Mouse (Mus musculus) spleen, postnatal 36 days (tissue): ENCODE measurements around the gene Epn1.
A peak's percentile ranks its signal among the peaks of the same experiment; 100 is the strongest.
"Not testable (repeated sequence)": the region's sequence is repeated elsewhere in the genome, so short reads cannot be mapped to it uniquely, and the experiment has no call there.

Experiments used
- DNase-seq, 2 experiments: peaks; one replicate each; pipeline ENCODE4 v3.0.0; 2022; ENCODE audit warnings: low spot score in 2 of 2, mixed read lengths in 1 of 2

Epn1 gene

GRCm38 (mm10) chr7:5058631-5059030 is 21.4 kb upstream of the Epn1 start:
- DNase-seq, result no peak

DNA sequence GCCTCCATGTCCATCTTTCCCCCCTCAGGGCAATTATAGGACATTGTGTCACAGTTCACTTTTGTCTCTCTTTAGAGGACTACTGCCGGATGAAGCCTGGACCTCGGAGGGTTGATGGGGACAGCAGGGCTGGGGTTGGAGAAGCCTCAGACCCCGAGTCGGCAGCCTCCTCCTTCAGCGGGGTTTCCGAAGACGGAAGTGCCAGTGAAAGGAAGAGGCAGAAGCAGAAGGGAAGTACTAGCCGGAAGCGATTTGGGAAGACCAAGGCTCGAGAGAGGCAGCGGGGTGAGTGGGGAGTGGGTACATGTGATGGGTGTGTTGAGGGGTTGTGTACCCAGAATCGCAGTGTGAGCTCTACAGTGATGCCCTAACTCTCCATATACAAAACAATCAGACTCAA is 20.6 kb upstream of the Epn1 start:
- no peak for DNase-seq

- peak; percentile 66 to 81 for DNase-seq
These were observed 19.8 kb upstream of the Epn1 start for GRCm38 (mm10) chr7:5060239-5060731.

DNA sequence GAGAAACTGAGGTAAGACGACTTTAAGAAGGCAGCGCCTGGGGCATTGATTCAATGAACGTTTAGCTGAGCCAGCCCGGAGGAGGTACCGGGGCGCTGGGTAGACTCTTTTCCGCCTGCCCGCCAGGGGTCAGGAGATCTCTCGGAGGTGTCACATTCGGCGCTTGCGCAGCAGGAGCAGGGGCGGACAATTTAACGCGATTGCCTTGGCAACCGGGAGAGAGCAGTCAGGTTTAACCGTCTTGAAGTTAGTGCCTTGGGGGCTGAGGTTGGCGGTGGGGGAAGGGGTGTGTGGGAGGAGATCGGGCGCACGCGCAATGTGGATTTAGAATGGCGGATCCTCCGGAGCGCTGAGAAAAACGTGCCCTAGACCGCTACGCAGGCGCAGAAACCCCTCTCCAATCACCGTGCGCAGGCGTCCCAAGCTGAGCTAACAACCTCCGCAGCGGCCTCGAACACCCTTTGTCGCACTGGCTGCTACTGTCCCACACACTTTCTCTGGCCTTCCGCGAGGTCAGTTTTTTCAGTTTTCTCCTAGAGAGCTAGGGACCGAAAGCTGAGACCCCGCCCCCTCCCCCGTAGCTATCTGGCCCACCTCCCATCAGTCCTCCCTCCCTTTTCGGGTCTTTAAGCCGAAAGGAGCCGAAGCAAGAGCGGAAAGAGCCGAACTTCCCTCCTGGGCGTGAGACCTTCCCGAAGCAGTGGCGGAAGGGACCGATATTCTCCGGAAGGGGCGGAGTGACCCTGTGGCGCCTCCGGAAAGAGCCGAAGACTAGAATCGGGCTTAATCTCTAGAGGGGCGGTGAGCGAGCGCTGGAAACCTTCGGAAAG is 18.9 kb upstream of the Epn1 start:
- peak; percentile 96 to 98 for DNase-seq

- peak; percentile 93 to 94 for DNase-seq
These were observed 18.2 kb upstream of the Epn1 start, which contains the start of gene U2af2 for GRCm38 (mm10) chr7:5061774-5062359. Gene U2af2, plus strand, starts transcription at chr7:5062143.

DNA sequence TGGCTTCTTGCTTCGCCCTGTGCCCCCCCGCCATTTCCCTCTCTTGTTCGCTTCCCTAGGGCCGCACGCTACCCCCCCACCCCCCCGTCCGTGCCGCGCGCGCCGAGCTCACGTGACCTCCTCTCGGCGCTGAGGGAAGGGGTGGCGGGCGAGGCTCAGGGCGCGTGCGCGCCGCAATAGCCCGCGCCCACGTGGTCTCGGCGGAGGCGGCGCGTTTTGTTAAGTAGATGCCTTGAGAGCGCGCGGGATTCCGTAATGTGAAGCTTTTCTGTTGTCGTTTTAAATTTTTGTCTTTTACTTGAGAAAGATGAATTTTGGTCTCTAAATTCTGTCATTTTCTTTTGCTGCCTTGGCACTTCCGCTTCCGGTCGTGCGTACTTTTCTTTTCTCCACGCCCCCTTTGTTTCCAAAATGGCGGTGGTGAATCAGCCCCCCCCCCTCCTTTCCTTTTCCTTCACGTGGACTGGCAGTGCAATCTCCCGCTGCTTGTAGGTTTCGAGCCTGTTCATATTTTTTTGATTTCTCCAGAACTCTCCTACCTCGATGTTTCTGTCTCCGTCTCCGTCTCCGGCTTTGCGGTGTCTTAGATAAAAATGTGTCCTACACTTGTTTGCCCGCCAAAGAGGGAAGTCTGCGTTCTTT is 17.6 kb upstream of the Epn1 start:
- DNase-seq, result peak in 1 of 2 experiments; percentile 72

- DNase-seq, result no peak
These were observed 15.1 kb upstream of the Epn1 start for GRCm38 (mm10) chr7:5064886-5065285.

- no peak for DNase-seq
These were observed 6.4 kb upstream of the Epn1 start for GRCm38 (mm10) chr7:5073586-5073985.

DNA sequence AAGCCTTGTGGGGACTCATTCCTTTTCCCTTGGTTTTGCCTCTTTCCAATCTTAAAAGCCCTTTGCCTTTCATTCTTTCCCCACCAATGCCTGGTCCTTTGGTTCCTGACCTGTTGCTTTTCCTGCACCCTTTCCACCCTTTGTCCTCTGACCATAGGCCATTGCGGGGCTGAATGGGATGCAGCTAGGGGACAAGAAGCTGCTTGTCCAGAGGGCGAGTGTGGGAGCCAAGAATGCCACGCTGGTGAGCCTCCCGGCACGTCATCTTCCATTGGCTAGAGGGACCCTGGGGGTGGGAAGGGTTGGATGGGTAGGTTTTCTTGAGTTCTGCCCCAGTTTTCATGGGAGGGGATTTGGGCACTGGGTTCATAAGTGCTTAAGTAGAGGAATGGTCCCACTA is 5.1 kb upstream of the Epn1 start:
- DNase-seq, result no peak

- DNase-seq, result no peak
These were observed 3.1 kb upstream of the Epn1 start for GRCm38 (mm10) chr7:5076931-5077330.

DNA sequence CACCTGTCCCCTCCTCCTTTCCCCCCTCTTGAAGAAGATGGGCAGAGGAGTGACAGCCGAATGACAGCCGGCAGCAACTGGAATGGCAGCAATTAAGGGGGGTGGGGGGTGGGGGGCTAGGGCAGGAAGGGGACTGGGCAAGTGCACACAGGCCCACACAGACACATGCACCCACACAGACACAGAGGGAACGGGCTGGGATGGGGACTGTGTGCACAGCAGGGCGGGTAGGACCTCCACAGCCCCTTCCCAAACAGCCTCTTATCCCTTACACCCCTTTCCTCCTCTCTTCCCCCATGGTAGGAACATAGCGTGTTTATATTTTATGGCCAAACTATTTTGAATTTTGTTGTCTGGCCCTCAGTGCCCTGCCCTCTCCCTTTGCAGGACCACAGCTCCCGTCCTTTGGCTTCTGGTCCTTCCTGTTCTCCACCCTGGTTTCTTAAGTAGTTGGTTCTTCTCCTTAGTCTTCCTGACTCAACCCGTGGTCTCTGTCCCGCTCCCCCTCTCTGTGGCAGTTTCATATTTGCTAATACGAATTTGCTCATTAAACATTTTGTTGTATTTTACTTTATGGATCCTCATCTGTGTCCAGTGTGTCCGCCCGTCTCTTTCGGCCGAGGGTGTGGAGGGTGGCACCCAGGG is 548 bp upstream of the Epn1 start:
- DNase-seq, result not testable (repeated sequence)

DNA sequence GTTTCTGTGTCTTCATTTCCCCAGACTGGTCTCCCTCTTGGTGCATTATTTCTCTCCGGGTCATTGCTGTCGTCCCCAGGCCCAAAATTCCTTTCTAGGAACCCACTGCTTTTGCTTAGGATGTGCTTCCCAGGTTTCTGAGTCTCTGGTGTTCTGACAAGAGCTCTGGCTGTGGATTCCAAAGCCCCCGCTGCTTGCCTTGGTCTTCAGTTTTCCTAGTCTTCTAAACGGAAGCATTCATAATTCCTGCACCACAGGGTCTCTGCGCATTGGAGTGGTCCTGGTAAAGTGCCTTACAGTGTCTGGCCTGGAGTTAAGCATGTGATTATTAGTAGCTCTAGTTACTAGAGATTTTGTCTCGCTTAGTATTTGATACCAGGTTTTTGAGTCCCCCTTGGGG is 780 bp downstream of the Epn1 start:
- DNase-seq, result no peak

- DNase-seq, result peak in 1 of 2 experiments; percentile 46
These were observed 1.2 kb downstream of the Epn1 start for GRCm38 (mm10) chr7:5081241-5081640.

DNA sequence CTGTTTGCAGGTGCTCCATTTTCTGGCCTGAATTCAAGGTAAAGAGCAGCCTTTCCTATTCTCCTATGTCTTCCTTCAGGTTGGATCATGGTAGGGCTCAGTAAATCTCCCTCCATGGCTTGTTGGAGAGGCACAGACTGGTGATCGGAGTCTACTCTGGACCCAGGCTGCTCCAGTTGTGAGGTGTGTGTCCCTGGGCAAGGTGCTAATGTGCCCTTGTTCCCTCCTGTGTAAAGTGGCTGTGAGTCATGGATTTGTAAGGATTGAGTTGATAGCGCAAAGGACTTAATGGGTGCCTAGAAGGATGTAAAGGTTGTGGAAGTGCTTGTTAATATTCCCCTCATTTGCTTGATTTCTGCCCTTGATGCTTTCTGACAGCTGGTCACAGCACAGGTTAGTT is 1.9 kb downstream of the Epn1 start:
- DNase-seq, result no peak

GRCm38 (mm10) chr7:5083325-5084105 is 3.5 kb downstream of the Epn1 start:
- peak; percentile 81 to 82 for DNase-seq

GRCm38 (mm10) chr7:5085512-5085911 is 5.5 kb downstream of the Epn1 start:
- DNase-seq, result no peak

GRCm38 (mm10) chr7:5086921-5087440 is 6.9 kb downstream of the Epn1 start:
- DNase-seq, result no peak

- no peak for DNase-seq
These were observed 7.9 kb downstream of the Epn1 start for GRCm38 (mm10) chr7:5087886-5088285.

DNA sequence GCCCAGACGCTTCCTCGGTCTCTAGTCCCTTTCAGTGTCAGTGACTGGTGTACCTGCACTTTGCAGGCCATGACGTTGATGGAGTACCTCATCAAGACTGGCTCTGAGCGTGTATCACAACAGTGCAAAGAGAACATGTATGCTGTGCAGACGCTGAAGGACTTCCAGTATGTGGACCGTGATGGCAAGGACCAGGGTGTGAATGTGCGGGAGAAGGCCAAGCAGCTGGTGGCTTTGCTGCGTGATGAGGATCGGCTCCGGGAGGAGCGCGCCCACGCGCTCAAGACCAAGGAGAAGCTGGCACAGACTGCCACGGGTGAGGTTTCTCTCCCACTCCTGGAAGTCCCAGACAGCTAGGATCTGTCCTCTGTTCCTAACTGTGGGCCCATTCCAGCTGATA is 9.8 kb downstream of the Epn1 start:
- DNase-seq, result no peak

DNA sequence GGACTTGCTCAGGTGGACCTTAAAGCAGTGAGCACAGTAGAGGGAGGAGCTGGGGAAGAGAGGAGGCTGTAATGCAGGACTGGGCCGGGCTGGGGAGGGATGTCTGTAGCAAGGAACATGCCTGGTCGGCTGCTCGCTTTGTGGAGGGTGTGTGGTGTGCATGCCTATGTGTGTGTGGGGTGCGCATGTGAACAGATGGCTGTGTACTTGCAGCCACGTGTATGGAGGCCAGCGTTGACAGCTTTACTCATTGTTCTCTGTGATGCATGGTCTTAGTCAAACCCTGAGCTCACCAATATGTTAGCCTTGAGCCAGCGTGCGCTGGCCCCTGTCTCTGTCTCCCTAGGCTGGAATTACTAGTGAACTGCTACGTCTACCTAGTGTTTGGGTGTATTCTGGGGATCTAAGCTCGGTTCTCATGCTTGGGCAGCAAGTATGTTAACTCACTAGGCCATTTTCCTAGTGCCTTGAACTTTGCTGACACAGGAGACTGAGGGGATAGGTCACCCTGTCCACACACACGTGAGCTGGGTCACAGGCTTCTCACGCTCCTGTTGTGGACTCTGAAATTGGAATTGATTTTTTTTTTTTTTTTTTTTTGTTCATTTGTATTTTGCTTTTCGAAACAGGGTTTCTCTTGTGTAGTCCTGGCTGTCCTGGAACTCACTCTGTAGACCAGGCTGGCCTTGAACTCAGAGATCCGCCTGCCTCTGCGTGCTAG is 11.1 kb downstream of the Epn1 start:
- DNase-seq, result no peak
